ENCODE assay signal across 14 mouse cellular contexts in the genomic region with DNA sequence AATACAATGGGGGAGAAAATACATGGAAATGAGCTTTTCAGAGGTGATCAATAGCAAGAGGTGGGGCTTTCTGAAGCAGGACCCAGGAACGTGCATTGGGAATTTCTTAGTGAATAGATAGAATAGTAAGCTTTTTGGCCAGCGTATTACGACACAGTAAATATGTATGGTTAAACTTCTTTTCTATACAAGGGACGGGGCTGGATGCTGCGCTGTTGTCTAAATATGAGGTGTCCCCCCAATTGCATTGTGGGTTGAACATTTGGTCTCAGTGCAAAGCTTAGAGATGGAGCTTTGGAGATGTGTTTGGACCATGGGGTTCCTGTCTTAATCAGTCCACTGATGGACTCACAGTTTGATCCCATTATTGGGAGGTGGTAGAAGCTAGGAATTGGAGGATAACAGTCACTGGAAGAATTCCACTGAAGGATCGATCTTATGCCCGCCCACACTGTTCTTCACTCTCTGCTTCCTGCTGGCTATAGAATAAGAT.
DNase-seq lines count a peak whose midpoint lies in the region; ATAC-seq and TF ChIP-seq lines count a peak whose summit lies in the region.
"Had no signal": no experiment of that assay in that cellular context is flagged by ENCODE, and none has a peak within 500 bp of the region (broad histone marks: within the 10 kb centered on the region; RNA-seq: fewer than 3 reads in every experiment).

No protein-coding gene starts in this region.

- no peak overlapping the region for H3K9ac ChIP-seq in midbrain, embryonic 11.5 days (ENCODE audit: low read length)
- no peak overlapping the region for H3K9ac ChIP-seq in neural tube, embryonic 14.5 days (replicated peaks; ENCODE audit: low read depth, low read length)
- H3K9ac ChIP-seq: liver, embryonic 14.5 days had no signal

- H3K4me3 ChIP-seq in cerebellum, adult 2 months (replicated peaks; ENCODE audit: insufficient read depth, low read depth, low read length), result no peak overlapping the region
- H3K4me3 ChIP-seq in midbrain, embryonic 11.5 days (ENCODE audit: low read depth, low read length), result no peak overlapping the region
- H3K4me3 ChIP-seq in neural tube, embryonic 14.5 days (ENCODE audit: low read depth, low read length), result no peak overlapping the region
- H3K4me3 ChIP-seq: erythroblast, embryonic 14.5 days; megakaryocyte, embryonic 14.5 days had no signal

- H3K4me2 ChIP-seq in midbrain, embryonic 11.5 days, result no peak overlapping the region
- H3K4me2 ChIP-seq in neural tube, embryonic 14.5 days (ENCODE audit: low read depth, low read length), result no peak overlapping the region

- no peak for TF ChIP-seq CTCF in cerebellum, adult 2 months (IDR thresholded peaks at IDR 0.05; ENCODE audit: borderline replicate concordance, insufficient read depth, low read depth, low read length)

- WGBS in cerebellum, adult 2 months, result 28% methylated on average over 7 of the region's 7 CpGs
- WGBS in midbrain, embryonic 11.5 days, result 77% methylated on average over 7 of the region's 7 CpGs
- 59% methylated on average over 7 of the region's 7 CpGs for WGBS in neural tube, embryonic 14.5 days

- no peaks in the 10 kb centered on the region for H3K27me3 ChIP-seq in cerebellum, adult 2 months (ENCODE audit: control insufficient read depth, insufficient read depth, low read length)
- H3K27me3 ChIP-seq in midbrain, embryonic 11.5 days (ENCODE audit: control insufficient read depth, insufficient read depth, low read length), result no peaks in the 10 kb centered on the region
- H3K27me3 ChIP-seq in neural tube, embryonic 14.5 days (ENCODE audit: control insufficient read depth, insufficient read depth, low read length), result no peaks in the 10 kb centered on the region

- H3K36me3 ChIP-seq in midbrain, embryonic 11.5 days (ENCODE audit: control insufficient read depth, insufficient read depth, low read length), result no peaks in the 10 kb centered on the region
- no peaks in the 10 kb centered on the region for H3K36me3 ChIP-seq in neural tube, embryonic 14.5 days (ENCODE audit: control insufficient read depth, insufficient read depth, low read length)

- H3K9me3 ChIP-seq in midbrain, embryonic 11.5 days (ENCODE audit: control insufficient read depth, low read length), result no peaks in the 10 kb centered on the region
- H3K9me3 ChIP-seq in neural tube, embryonic 14.5 days (ENCODE audit: control insufficient read depth, low read length), result no peaks in the 10 kb centered on the region
- H3K9me3 ChIP-seq: megakaryocyte, embryonic 14.5 days had no signal

- 0 out of 2 replicates have a peak, but pooled peaks have one; percentile 33 for ATAC-seq in midbrain, embryonic 11.5 days (ENCODE audit: low FRiP score)
- peak; percentile 25 for ATAC-seq in neural tube, embryonic 14.5 days (ENCODE audit: low read depth)
- no peak for ATAC-seq in monocyte, adult 5-6 weeks (replicated peaks; ENCODE audit: insufficient number of reproducible peaks, low FRiP score, low TSS enrichment, poor library complexity, severe bottlenecking)

- peak in 1 of 2 experiments; percentile 53 for DNase-seq in cerebellum, adult 2 months
- DNase-seq in cerebellum, adult 9-11 months, result no peak
- DNase-seq in right cerebral cortex, adult 18-20 months, result peak; percentile 13
- DNase-seq in right cerebral cortex, postnatal 25 days, result no peak
- no peak for DNase-seq in midbrain, embryonic 11.5 days (ENCODE audit: low spot score, missing footprints)
- DNase-seq in spleen, postnatal 14 days (ENCODE audit: low spot score in 2 of 2), result no peak
- DNase-seq: adrenal gland, postnatal 36 days; lung, postnatal 10 days; thymus, postnatal 4 days had no signal

- H3K4me1 ChIP-seq in cerebellum, adult 2 months (ENCODE audit: control insufficient read depth, insufficient read depth, low read length), result peaks cover 22% of the 10 kb centered on the region; the same call in 1 of the 2 replicates
- H3K4me1 ChIP-seq in midbrain, embryonic 11.5 days (ENCODE audit: control insufficient read depth, insufficient read depth, low read length), result peaks cover 8% of the 10 kb centered on the region; the same call in 1 of the 2 replicates
- 0 out of 2 replicates have a peak, but pooled peaks cover 3% of the 10 kb centered on the region for H3K4me1 ChIP-seq in neural tube, embryonic 14.5 days (ENCODE audit: control insufficient read depth, insufficient read depth, low read length)
- H3K4me1 ChIP-seq: megakaryocyte, embryonic 14.5 days had no signal

- TF ChIP-seq POLR2A in cerebellum, adult 2 months (IDR thresholded peaks at IDR 0.05; ENCODE audit: borderline replicate concordance, insufficient read depth, low read length), result no peak

- peak overlapping the region; percentile 83 for H3K27ac ChIP-seq in cerebellum, adult 2 months (ENCODE audit: insufficient read depth, low read length)
- 0 out of 2 replicates have a peak overlapping the region, but pooled peaks have one; percentile 12 for H3K27ac ChIP-seq in midbrain, embryonic 11.5 days (ENCODE audit: low read depth, low read length)
- peak overlapping the region; percentile 82 for H3K27ac ChIP-seq in neural tube, embryonic 14.5 days (ENCODE audit: low read depth, low read length)
- H3K27ac ChIP-seq: liver, embryonic 14.5 days had no signal

Comparison
In these comparisons a context has a peak if more than half of its experiments do, and no peak if none do; other contexts are left out.
1. H3K27ac ChIP-seq: peak in every context shown above with its lines; median percentile 83 in cerebellum, adult 2 months; 82 in neural tube, embryonic 14.5 days; 12 in midbrain, embryonic 11.5 days.